Mouse (Mus musculus) embryonic facial prominence, embryonic 11.5 days (tissue): ENCODE measurements at regions not wholly inside any gene's neighbourhood (a gene's known extent, or its start where the extent isn't known, plus 50 kb on each side); places are given as distances from the start of the nearest gene placed in this dataset.
"Not testable (repeated sequence)": the region's sequence is repeated elsewhere in the genome, so short reads cannot be mapped to it uniquely, and the experiment has no call there.

Experiments used
- ATAC-seq: fragments of 200-750 bp; cut with Nextera tagmentation; replicated peaks from 2 replicates; pipeline ENCODE4 v1.8.0; 2017; ENCODE audit warnings: low read depth; ENCODE audit not compliant: insufficient number of reproducible peaks, low FRiP score, low TSS enrichment
- DNase-seq: peaks from one replicate; pipeline ENCODE4 v3.0.0-alpha.2; 2015; ENCODE audit warnings: low spot score
- H3K27ac ChIP-seq: fragments of 300-500 bp; sonication (generic); replicated peaks from 2 replicates; pipeline ENCODE4 v1.5.1; 2014; ENCODE audit warnings: mild to moderate bottlenecking, low read depth, low read length, control low read depth
- H3K27me3 ChIP-seq: fragments of 300-500 bp; sonication (generic); 2 replicates; pipeline ENCODE4 v1.6.1; 2014; ENCODE audit warnings: mild to moderate bottlenecking, low read length, moderate library complexity, mixed read lengths; ENCODE audit not compliant: control insufficient read depth, insufficient read depth
- H3K36me3 ChIP-seq: fragments of 300-500 bp; sonication (generic); replicated peaks from 2 replicates; pipeline ENCODE4 v1.6.1; 2014; ENCODE audit warnings: low read depth, mild to moderate bottlenecking, low read length, moderate library complexity, mixed read lengths; ENCODE audit not compliant: control insufficient read depth, insufficient read depth
- H3K4me1 ChIP-seq: fragments of 300-500 bp; sonication (generic); 2 replicates; pipeline ENCODE4 v1.6.1; 2014; ENCODE audit warnings: low read length, mixed read lengths; ENCODE audit not compliant: control insufficient read depth, insufficient read depth
- H3K4me2 ChIP-seq: fragments of 300-500 bp; sonication (generic); 2 replicates; pipeline ENCODE4 v1.6.1; 2014; ENCODE audit warnings: low read depth, mild to moderate bottlenecking, control low read depth, low read length, moderate library complexity
- H3K4me3 ChIP-seq: fragments of 300-500 bp; sonication (generic); 2 replicates; pipeline ENCODE4 v1.5.1; 2014; ENCODE audit warnings: low read depth, low read length, control low read depth
- H3K9ac ChIP-seq: fragments of 300-500 bp; sonication (generic); replicated peaks from 2 replicates; pipeline ENCODE4 v1.6.1; 2014; ENCODE audit warnings: mild to moderate bottlenecking, control low read depth, low read length
- H3K9me3 ChIP-seq: fragments of 300-500 bp; sonication (generic); replicated peaks from 2 replicates; pipeline ENCODE4 v1.6.1; 2016; ENCODE audit warnings: mild to moderate bottlenecking, low read length, inconsistent platforms, mixed read lengths; ENCODE audit not compliant: control insufficient read depth
- WGBS: fragments of 180-500 bp; shearing (Covaris S2); extraction: QIAGEN DNeasy Blood & Tissue Kit; methylation state at CpG from one replicate; pipeline ENCODE4 v1.1.7; 2014; 5-methylcytosine and 5-hydroxymethylcytosine counted together

DNA sequence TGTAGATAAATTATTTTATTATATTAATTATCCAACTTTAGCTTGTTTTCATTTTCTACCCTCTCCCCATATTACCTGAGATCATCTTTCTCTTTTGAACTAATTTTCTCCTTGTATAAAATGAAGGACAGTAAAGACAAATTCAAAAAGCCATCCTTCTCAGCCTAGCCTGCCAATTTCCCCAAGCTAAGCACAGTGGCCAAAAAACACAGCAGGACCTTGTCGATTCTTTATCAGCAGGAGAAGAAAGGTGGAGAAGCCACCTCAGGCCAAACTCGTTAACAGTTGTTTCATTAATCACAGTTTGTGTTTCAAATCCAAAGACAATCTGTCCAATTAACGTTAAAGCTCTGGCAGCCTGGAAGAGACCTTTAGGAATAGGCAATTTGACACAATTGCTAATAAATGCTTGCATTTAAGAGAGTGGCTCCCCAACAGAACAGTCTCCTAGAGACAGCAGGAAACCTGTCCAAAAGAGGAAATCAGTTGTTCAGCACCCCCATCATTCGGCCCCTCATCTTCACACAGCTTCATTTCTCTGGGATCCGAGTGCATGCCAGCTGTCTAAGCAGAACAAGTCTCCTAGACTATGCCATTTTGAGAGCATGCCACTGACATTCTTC lies 135.7 kb upstream of the Tlr4 start:
- Histone ChIP-seq H3K4me3 (no peak overlapping the region), H3K9me3 (no peaks in the 10 kb centered on the region), H3K27me3 (no peaks in the 10 kb centered on the region), H3K4me2 (no peak overlapping the region), H3K4me1 (no peaks in the 10 kb centered on the region), H3K36me3 (no peaks in the 10 kb centered on the region), H3K27ac (no peak overlapping the region), H3K9ac (no peak overlapping the region)
- WGBS: 33% methylated on average over 5 of the region's 5 CpGs
- DNase-seq (no peak), ATAC-seq (no peak)

DNA sequence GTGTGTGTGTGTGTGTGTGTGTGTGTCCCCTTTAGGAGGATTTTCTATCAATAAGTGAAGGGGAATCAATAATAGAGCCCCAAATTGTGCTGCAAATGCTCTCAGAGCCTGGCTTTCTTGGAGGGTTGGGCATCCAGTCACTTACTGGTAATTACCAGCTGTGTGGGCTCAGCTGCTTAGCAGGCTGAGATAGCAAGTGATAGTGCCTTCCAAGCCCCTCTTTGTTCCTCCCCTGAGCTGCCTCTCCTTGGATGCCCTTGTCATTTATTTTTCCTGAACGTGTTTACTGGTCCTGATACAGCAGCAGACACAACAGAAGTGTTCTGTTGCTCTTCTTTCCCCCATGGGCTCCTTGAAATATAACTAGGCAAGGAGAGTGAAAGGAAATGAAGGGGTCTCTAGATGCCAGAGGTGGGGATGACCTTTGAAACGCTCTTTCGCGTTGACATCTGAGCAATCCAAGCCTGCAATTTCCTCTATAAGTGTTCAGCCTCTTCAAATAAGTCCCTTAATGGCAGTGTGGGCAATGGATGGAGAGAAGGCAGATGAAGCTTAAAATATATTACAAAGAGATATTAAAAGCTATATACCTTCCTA lies 133.3 kb upstream of the Tlr4 start:
- H3K36me3 ChIP-seq: no peaks in the 10 kb centered on the region
- DNase-seq (no peak), ATAC-seq (no peak)

DNA sequence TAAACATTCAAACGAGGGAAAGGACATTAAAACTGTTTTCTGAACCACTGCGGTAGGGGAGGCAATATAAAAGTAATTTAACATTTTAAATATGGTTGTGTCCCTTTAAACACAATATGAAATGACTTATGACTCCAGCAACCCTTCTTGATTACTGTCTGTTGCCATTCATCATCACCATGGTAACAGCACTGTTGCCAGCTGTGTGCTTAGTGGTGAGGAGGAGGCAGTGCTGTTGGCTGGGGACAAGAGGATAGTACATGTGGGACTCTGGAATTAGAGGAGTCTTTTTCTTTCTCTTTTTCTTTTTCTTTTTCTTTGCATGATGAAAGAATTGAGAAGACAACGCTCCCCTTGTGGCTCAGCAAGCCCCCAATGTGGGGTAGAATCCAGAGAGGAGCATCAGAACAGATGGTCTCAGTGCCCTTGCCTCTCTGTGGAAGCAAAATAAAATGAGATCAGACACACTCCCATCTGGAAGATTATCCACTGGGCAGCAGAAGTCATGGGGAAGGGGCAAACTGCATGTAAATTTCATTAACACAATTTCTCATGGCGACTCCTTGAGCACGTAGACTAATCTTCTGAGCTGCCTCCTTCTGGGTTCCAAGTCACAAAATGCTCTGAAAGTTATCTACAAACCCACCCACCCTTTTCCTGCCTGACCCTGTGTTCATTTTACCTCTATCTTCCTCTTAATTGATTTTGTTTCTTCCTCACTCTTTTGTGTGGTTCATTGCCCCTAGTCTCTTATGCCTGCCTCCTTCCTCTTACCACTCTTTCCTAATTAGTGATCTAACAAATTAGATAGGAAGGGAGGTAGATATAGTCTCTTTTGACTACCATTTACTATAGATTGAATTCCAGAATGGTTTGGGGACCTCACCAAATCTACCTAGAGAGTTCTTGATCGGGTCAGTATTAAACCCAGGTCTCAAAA lies 111.3 kb upstream of the Tlr4 start:
- DNase-seq (peak; percentile 3), ATAC-seq (no peak)
- Histone ChIP-seq H3K27ac (no peak overlapping the region), H3K36me3 (no peaks in the 10 kb centered on the region), H3K9ac (no peak overlapping the region), H3K27me3 (no peaks in the 10 kb centered on the region), H3K4me1 (no peaks in the 10 kb centered on the region), H3K4me3 (no peak overlapping the region), H3K4me2 (no peak overlapping the region), H3K9me3 (no peaks in the 10 kb centered on the region)
- 81% methylated on average over 6 of the region's 6 CpGs for WGBS

More for the DNA sequence above, 133.3 kb upstream of the Tlr4 start:
- 34% methylated on average over 4 of the region's 4 CpGs for WGBS
- H3K9me3 ChIP-seq: no peaks in the 10 kb centered on the region
- no peak overlapping the region for H3K9ac ChIP-seq
- H3K27me3 ChIP-seq: no peaks in the 10 kb centered on the region
- H3K27ac ChIP-seq: no peak overlapping the region
- H3K4me3 ChIP-seq: no peak overlapping the region
- H3K4me2 ChIP-seq: no peak overlapping the region
- no peaks in the 10 kb centered on the region for H3K4me1 ChIP-seq

DNA sequence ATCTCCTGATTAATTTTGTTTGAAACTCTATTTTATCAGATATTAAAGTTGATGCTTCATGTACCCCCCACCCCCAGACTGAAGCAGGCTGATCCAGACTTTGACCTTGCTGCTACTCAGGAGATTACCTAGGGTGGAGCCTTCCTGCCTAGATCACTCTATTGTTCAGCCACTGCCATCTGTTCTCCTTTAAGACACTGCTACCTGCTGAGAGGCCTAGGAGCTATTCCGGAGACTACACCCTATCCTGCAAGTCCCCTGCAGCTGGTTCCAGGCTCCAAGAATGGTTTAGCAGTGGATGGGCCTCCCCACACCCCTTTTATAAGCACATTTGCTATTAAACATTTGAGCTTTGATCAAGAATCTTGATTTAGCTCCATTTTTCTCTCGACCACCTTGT lies 90.0 kb upstream of the Tlr4 start:
- Histone ChIP-seq H3K9ac (no peak overlapping the region), H3K36me3 (no peaks in the 10 kb centered on the region), H3K4me1 (no peaks in the 10 kb centered on the region), H3K4me3 (no peak overlapping the region), H3K27me3 (no peaks in the 10 kb centered on the region), H3K4me2 (no peak overlapping the region), H3K27ac (no peak overlapping the region), H3K9me3 (no peaks in the 10 kb centered on the region)
- no peak for DNase-seq
- 24% methylated on average over 2 of the region's 2 CpGs for WGBS
- ATAC-seq: no peak

DNA sequence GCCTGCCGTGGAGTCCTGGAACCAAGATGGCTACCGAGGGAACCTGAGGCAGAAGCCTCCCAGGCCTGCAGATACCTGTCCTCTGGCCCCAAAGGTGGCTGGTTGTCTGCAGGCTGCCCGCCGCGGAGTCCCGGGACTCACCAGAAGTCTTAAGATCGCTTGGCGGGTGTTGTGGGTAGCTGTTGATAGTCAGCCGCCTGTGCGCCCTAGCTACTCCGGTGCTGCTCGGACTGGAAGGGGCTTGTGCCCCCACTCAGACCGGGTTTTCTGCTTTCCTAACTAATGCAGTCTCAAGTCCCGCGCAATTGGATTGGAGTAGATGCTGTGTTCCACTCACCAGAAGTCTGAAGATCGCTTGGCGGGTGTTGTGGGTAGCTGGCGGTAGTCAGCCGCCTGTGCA lies 84.0 kb upstream of the Tlr4 start:
- not testable (repeated sequence) for H3K4me1 ChIP-seq, H3K27me3 ChIP-seq, H3K9ac ChIP-seq, H3K27ac ChIP-seq, ATAC-seq, H3K9me3 ChIP-seq, H3K4me3 ChIP-seq, DNase-seq, H3K4me2 ChIP-seq, H3K36me3 ChIP-seq
- WGBS: 91% methylated on average over 19 of the region's 19 CpGs

DNA sequence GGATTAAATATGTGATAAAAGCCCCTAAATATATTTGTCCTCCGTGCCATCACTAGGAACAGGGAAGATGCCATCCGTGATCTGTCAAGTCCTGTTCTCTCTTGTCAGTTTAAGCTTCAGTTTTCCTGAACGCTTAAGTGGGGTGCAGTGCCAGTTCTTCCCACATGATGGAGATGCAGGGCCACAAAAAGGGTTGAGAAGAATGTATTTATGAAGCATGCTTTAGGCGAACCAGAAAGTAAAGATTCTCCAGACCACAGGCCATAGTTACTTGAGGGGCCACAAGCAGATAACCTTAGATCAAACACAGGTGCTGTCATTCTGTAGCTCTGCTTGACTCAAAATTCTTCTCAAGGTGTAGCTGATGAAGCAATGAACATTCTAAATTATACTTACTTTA lies 58.6 kb upstream of the Tlr4 start:
- Histone ChIP-seq H3K36me3 (no peaks in the 10 kb centered on the region), H3K27ac (no peak overlapping the region), H3K4me2 (no peak overlapping the region), H3K4me1 (no peaks in the 10 kb centered on the region), H3K9me3 (no peaks in the 10 kb centered on the region), H3K27me3 (no peaks in the 10 kb centered on the region), H3K4me3 (no peak overlapping the region), H3K9ac (no peak overlapping the region)
- DNase-seq (peak; percentile 61), ATAC-seq (no peak)
- 36% methylated on average over 4 of the region's 4 CpGs for WGBS
